Mouse (Mus musculus) heart, embryonic 16.5 days (tissue): ENCODE data around the gene Pappa. TPM values are rescaled to one million over a fixed set of nuclear protein-coding genes. Genes with fewer than 3 reads are reported as not detected.

Experiments
- ATAC-seq: fragments of 200-750 bp; cut with Nextera tagmentation; replicated peaks from 2 replicates; pipeline ENCODE4 v1.8.0; 2017; ENCODE audit warnings: moderate number of reproducible peaks; ENCODE audit not compliant: insufficient read depth, low FRiP score; ENCODE audit errors: extremely low read depth
- H3K27ac ChIP-seq: fragments of 300-500 bp; sonication (generic); 2 replicates; pipeline ENCODE4 v1.5.1; 2014; ENCODE audit warnings: mild to moderate bottlenecking, low read length, control low read depth, moderate library complexity
- H3K27me3 ChIP-seq: fragments of 300-500 bp; sonication (generic); 2 replicates; pipeline ENCODE4 v1.6.1; 2014; ENCODE audit warnings: low read length, mixed read lengths; ENCODE audit not compliant: control insufficient read depth, insufficient read depth
- H3K36me3 ChIP-seq: fragments of 300-500 bp; sonication (generic); 2 replicates; pipeline ENCODE4 v1.6.1; 2014; ENCODE audit not compliant: control insufficient read depth, insufficient read depth
- H3K4me1 ChIP-seq: fragments of 300-500 bp; sonication (generic); 2 replicates; pipeline ENCODE4 v1.6.1; 2014; ENCODE audit warnings: low read length, mixed read lengths; ENCODE audit not compliant: control insufficient read depth, insufficient read depth
- H3K4me2 ChIP-seq: fragments of 300-500 bp; sonication (generic); 2 replicates; pipeline ENCODE4 v1.6.1; 2014; ENCODE audit warnings: low read depth, mild to moderate bottlenecking, control low read depth, low read length
- H3K4me3 ChIP-seq: fragments of 300-500 bp; sonication (generic); 2 replicates; pipeline ENCODE4 v1.5.1; 2014; ENCODE audit warnings: mild to moderate bottlenecking, control low read depth, low read length
- H3K9ac ChIP-seq: fragments of 300-500 bp; sonication (generic); 2 replicates; pipeline ENCODE4 v1.6.1; 2014; ENCODE audit warnings: low read length, control low read depth
- H3K9me3 ChIP-seq: fragments of 300-500 bp; sonication (generic); replicated peaks from 2 replicates; pipeline ENCODE4 v1.6.1; 2016; ENCODE audit warnings: low read length; ENCODE audit not compliant: control insufficient read depth
- WGBS: fragments of 180-500 bp; shearing (Covaris S2); extraction: QIAGEN DNeasy Blood & Tissue Kit; methylation state at CpG from one replicate; pipeline ENCODE4 v1.1.7; 2014; 5-methylcytosine and 5-hydroxymethylcytosine counted together
- polyA plus RNA-seq: library from polyadenylated mRNA; unstranded; fragments of >200 nt; fragmentation: Nextera tagmentation; extraction: Ambion mirVana; gene quantifications from 2 replicates; pipeline ENCODE4 v1.2.1, GENCODE M21; 2015

The Pappa gene
- polyA plus RNA-seq, 1 experiment from 2014 or later = 0.35 TPM

DNA sequence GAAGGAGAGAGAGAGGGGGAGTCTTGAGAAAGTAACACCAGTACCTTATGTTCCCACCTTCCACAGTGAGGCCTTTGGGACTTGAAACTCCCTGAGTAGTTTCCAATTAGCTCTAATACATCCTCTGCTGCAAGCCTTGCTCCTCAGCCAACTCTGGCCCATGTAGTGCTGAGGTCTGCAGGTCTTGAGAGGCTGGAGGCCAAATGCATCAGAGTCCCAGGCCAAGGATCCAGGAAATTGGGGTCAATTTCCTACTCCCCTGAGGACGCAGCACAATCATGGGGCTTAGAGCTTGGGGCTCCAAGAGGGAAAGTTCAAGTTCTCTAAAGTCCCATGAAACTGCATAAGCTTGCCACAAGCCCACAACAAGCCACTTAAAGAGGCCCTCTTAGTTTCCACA is 198.0 kb downstream of the Pappa start:
- H3K36me3 ChIP-seq = no peaks in the 10 kb centered on the region
- H3K9me3 ChIP-seq = no peaks in the 10 kb centered on the region
- H3K4me1 ChIP-seq = no peaks in the 10 kb centered on the region
- no peak overlapping the region for H3K9ac ChIP-seq
- 67% methylated on average over 1 of the region's 1 CpGs for WGBS
- no peak overlapping the region for H3K4me2 ChIP-seq
- H3K4me3 ChIP-seq = no peak overlapping the region
- no peaks in the 10 kb centered on the region for H3K27me3 ChIP-seq
- H3K27ac ChIP-seq = no peak overlapping the region
- no peak for ATAC-seq

DNA sequence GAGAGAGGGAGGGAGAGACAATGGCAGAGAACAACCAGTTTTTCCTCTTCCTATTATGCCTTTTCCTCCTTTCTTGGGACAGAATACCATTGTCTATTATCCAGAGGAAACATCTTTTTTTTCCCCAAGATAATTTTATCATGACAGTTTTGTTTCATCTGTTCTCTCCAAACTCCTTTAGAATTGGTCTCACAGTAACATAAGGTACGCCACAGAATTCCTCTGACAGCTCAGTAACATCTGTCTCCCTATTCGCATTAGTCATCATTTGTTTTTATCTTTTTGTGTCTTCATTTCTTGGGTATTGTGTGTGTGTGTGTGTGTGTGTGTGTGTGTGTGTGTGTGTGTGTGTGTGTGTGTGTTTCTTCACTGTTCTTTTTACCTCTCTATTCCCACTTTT is 201.8 kb downstream of the Pappa start:
- Histone ChIP-seq H3K27me3 (no peaks in the 10 kb centered on the region), H3K4me3 (no peak overlapping the region), H3K9me3 (no peaks in the 10 kb centered on the region), H3K4me1 (no peaks in the 10 kb centered on the region), H3K9ac (no peak overlapping the region), H3K4me2 (no peak overlapping the region), H3K36me3 (no peaks in the 10 kb centered on the region), H3K27ac (no peak overlapping the region)
- ATAC-seq = no peak
- 88% methylated on average over 2 of the region's 2 CpGs for WGBS

DNA sequence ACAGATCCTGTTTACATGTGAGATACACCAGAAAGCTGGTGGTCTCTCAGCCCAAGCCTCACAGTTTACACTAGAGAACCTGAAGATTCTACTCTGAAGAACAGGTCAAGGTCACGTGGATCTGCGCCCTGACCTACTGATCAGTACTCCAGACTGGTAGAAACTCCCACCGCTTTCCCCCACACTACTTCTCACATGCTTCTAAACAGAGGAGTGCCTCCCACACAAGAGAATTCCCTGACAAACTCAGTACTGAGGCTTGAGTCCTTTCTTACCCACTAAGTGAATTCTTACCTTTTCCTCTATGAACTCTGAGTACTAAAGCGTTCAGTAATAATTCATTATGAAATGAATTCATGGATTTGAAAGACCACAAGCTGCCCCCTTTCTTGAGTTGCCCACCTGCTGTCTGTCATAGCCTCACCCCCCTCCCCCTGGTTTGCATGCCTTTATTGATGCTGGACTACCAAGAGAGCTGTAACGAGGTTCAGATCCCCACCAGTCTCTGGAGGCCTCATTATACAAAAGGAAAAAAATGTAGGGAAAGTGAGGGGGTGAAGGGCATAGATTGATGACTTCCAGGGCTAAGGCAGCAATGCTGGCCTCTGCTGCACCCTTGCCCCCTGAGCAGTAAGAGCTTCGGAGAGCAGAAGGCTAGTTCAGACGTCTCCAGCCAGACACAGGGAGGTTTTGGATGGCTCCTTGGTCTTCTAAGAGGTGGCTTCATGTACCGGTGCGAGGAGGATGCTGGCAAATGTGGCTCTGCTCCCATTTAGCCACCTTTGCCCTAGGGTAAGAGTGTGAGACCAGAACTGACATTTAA is 204.7 kb downstream of the Pappa start:
- no peak for ATAC-seq
- H3K4me1 ChIP-seq = no peaks in the 10 kb centered on the region
- H3K4me3 ChIP-seq = no peak overlapping the region
- H3K36me3 ChIP-seq = no peaks in the 10 kb centered on the region
- H3K27me3 ChIP-seq = no peaks in the 10 kb centered on the region
- WGBS = 63% methylated on average over 9 of the region's 9 CpGs
- no peak overlapping the region for H3K27ac ChIP-seq
- no peaks in the 10 kb centered on the region for H3K9me3 ChIP-seq
- H3K9ac ChIP-seq = no peak overlapping the region
- H3K4me2 ChIP-seq = no peak overlapping the region

DNA sequence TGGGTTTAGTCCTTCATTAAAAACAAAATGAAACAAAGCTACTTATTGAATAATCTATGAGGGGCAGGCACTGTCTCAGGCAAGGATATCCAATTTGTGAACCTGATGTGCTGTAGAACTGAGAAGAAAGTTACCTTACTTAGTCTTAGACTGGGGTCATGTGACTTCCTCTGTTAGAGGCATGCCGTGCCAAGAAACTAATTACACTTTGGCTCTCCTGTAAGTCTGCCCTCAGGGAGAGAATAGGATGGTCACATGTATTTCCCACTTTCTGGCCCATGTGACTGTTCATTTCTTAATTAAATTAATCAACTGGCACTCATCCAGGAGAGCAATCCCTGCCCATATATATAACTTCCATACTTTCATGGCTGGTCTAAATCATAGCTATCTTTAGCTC is 209.7 kb downstream of the Pappa start:
- no peaks in the 10 kb centered on the region for H3K4me1 ChIP-seq
- WGBS = 43% methylated on average over 1 of the region's 1 CpGs

DNA sequence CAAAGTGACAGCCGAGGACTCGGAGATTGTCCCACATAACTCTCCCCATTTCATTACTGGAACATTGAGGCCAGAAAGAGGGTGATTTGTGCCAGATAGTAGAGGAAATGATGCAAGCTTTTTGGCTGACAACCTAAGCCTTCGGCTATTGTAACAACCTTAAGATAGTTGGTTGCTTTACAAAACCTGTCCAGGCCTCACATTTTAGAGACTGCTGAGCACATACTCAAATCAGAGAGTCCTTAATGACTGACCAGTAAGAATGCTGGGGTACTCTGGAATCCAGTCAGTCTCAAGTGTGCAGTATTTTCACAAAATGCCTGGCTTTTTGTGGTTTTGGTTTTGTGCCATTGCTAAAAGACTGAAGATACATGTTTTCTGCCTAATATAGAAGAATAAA is 217.8 kb downstream of the Pappa start:
- WGBS = 71% methylated on average over 3 of the region's 3 CpGs
- no peak overlapping the region for H3K4me2 ChIP-seq
- H3K36me3 ChIP-seq = no peaks in the 10 kb centered on the region
- no peaks in the 10 kb centered on the region for H3K9me3 ChIP-seq
- H3K4me3 ChIP-seq = no peak overlapping the region
- no peaks in the 10 kb centered on the region for H3K4me1 ChIP-seq
- no peak overlapping the region for H3K9ac ChIP-seq
- no peaks in the 10 kb centered on the region for H3K27me3 ChIP-seq
- no peak for ATAC-seq
- no peak overlapping the region for H3K27ac ChIP-seq

More for the DNA sequence above, 209.7 kb downstream of the Pappa start:
- Histone ChIP-seq H3K9ac (no peak overlapping the region), H3K9me3 (no peaks in the 10 kb centered on the region), H3K27me3 (no peaks in the 10 kb centered on the region), H3K4me2 (no peak overlapping the region), H3K4me3 (no peak overlapping the region), H3K27ac (no peak overlapping the region), H3K36me3 (no peaks in the 10 kb centered on the region)
- no peak for ATAC-seq

DNA sequence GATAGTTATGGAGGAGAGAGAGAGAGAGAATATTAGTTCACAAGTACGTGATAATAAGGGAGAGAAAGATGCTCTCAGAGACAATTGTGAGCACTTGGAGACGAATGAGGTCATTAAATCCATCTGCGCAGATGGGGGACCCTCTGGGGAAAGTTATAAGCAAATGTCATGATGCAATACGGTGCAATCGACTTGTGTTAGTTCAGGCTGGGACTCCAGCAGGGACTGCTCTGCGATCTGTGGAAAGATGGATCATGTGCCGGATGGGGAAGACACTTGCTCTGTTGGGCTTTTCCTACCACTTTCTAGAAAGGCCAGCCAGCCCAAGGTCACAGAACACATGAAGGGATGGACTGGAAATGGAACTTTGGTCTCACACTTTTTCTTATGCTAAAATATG is 226.5 kb downstream of the Pappa start:
- H3K27ac ChIP-seq = no peak overlapping the region
- no peak overlapping the region for H3K4me2 ChIP-seq
- H3K4me1 ChIP-seq = no peaks in the 10 kb centered on the region
- ATAC-seq = no peak
- H3K4me3 ChIP-seq = no peak overlapping the region
- no peaks in the 10 kb centered on the region for H3K9me3 ChIP-seq
- no peaks in the 10 kb centered on the region for H3K36me3 ChIP-seq
- WGBS = 79% methylated on average over 7 of the region's 7 CpGs
- no peaks in the 10 kb centered on the region for H3K27me3 ChIP-seq
- no peak overlapping the region for H3K9ac ChIP-seq

DNA sequence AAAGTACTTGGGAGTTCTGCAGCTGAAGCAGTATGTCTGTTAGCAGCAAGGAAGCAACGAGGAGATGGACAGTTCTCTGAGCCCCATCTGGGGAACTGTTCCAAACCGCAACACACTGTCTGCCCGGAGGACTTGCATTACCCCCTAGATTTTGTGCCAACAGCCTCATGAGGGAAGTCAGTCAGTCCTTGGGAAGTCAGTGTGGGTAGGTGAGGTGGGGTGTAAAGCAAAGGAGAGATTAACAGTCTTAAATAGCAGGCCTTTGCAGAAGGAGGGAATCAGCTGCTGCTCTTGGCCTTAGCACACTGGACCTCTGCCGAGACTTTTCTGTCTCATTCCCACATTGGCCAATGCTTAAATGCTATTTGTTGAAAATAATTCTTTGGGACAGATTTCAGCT is 230.6 kb downstream of the Pappa start:
- WGBS = 53% methylated on average over 4 of the region's 4 CpGs
- no peak overlapping the region for H3K9ac ChIP-seq
- ATAC-seq = no peak

DNA sequence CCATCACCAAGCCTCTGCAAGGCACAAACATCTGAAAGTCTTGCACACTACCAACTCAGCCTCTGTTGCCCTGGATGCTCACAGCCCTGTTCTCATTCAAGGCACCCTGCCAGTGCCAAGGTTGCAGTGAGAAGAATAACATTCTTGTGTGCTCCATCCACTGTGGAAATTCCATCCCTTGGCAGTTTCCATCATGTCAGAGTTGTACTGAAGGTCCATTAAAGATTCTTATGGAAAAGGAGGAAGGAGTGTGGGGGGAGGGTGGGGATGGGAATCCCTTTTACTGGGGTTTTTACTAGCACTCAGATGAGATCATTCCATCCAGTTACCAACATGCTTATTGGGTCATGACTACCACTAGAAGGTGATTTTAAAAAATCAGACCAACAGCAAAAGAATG is 243.2 kb downstream of the Pappa start:
- no peak for ATAC-seq
- Histone ChIP-seq H3K36me3 (no peaks in the 10 kb centered on the region), H3K27ac (no peak overlapping the region), H3K27me3 (no peaks in the 10 kb centered on the region), H3K4me1 (no peaks in the 10 kb centered on the region), H3K9me3 (no peaks in the 10 kb centered on the region; the same call in 1 of the 2 replicates), H3K4me3 (no peak overlapping the region), H3K4me2 (no peak overlapping the region), H3K9ac (no peak overlapping the region)

More for the DNA sequence above, 230.6 kb downstream of the Pappa start:
- Histone ChIP-seq H3K4me2 (no peak overlapping the region), H3K27ac (no peak overlapping the region), H3K4me3 (no peak overlapping the region), H3K9me3 (no peaks in the 10 kb centered on the region), H3K27me3 (no peaks in the 10 kb centered on the region), H3K4me1 (no peaks in the 10 kb centered on the region), H3K36me3 (no peaks in the 10 kb centered on the region)

DNA sequence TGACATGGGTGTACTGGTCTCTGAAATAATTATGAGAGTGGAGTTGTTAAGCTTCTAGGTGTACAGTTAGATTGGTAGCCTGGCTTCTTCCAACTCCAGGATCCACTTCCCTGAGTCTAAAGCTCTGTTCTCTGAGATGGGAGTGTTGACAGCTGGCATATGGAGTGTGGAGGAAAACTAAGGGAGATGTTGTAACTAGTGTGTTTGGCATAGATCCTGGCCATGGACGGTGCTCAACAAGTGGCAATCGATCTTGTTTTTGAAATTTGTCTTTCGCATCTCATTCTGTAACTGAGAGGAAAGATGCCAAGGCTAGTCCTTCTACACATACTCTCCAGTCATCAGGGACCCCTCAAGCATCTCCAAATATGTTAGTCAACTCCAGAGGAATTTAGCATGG is 248.8 kb downstream of the Pappa start:
- Histone ChIP-seq H3K9ac (no peak overlapping the region), H3K27me3 (no peaks in the 10 kb centered on the region), H3K4me3 (no peak overlapping the region), H3K27ac (no peak overlapping the region), H3K9me3 (no peaks in the 10 kb centered on the region; the same call in 1 of the 2 replicates), H3K4me2 (no peak overlapping the region), H3K36me3 (no peaks in the 10 kb centered on the region), H3K4me1 (no peaks in the 10 kb centered on the region)
- no peak for ATAC-seq
- 63% methylated on average over 3 of the region's 3 CpGs for WGBS
